Mouse (Mus musculus): Measurements from ENCODE around the gene Krtcap2. TPM values are rescaled to one million over a fixed set of nuclear protein-coding genes. Genes with fewer than 3 reads are reported as not detected.

Gene Krtcap2
- polyA plus RNA-seq, 1 experiment from 2014 or later = 333 TPM

GRCm38 (mm10) chr3:89284261-89284660, 38.5 kb downstream of the Krtcap2 start:
- 90% methylated on average over 3 of the region's 3 CpGs for WGBS
- no peak for ATAC-seq (ENCODE audit: insufficient number of reproducible peaks, insufficient read depth, low FRiP score, low TSS enrichment, low read depth)
- Histone ChIP-seq H3K27me3 (peaks cover 18% of the 10 kb centered on the region), H3K4me1 (replicated peaks) (peaks cover 53% of the 10 kb centered on the region), H3K4me2 (no peak overlapping the region), H3K27ac (no peak overlapping the region), H3K9me3 (no peaks in the 10 kb centered on the region), H3K4me3 (replicated peaks) (no peak overlapping the region), H3K9ac (replicated peaks) (no peak overlapping the region), H3K36me3 (no peaks in the 10 kb centered on the region)

- Histone ChIP-seq H3K9ac (replicated peaks) (no peak overlapping the region), H3K27me3 (peaks cover 10% of the 10 kb centered on the region)
Measured at GRCm38 (mm10) chr3:89285526-89285925, 39.8 kb downstream of the Krtcap2 start.

GRCm38 (mm10) chr3:89287286-89287685, 41.5 kb downstream of the Krtcap2 start:
- ATAC-seq (ENCODE audit: insufficient number of reproducible peaks, insufficient read depth, low FRiP score, low TSS enrichment, low read depth) = no peak
- H3K4me1 ChIP-seq (replicated peaks) = peaks cover 49% of the 10 kb centered on the region
- H3K4me3 ChIP-seq (replicated peaks) = no peak overlapping the region
- 0 out of 2 replicates have a peak overlapping the region, but pooled peaks have one; percentile 0 for H3K9ac ChIP-seq (replicated peaks)
- peaks cover 4% of the 10 kb centered on the region; the same call in 1 of the 2 replicates for H3K27me3 ChIP-seq
- WGBS = 52% methylated on average over 5 of the region's 5 CpGs
- 0 out of 2 replicates have a peak overlapping the region, but pooled peaks have one; percentile 26 for H3K27ac ChIP-seq
- no peaks in the 10 kb centered on the region for H3K9me3 ChIP-seq
- H3K36me3 ChIP-seq = no peaks in the 10 kb centered on the region
- no peak overlapping the region for H3K4me2 ChIP-seq

More at GRCm38 (mm10) chr3:89285526-89285925, 39.8 kb downstream of the Krtcap2 start:
- Histone ChIP-seq H3K4me3 (replicated peaks) (no peak overlapping the region), H3K4me2 (no peak overlapping the region), H3K27ac (no peak overlapping the region), H3K4me1 (replicated peaks) (peaks cover 46% of the 10 kb centered on the region), H3K36me3 (no peaks in the 10 kb centered on the region), H3K9me3 (no peaks in the 10 kb centered on the region)
- 44% methylated on average over 2 of the region's 2 CpGs for WGBS
- ATAC-seq (ENCODE audit: insufficient number of reproducible peaks, insufficient read depth, low FRiP score, low TSS enrichment, low read depth) = no peak

GRCm38 (mm10) chr3:89288503-89288928, 42.8 kb downstream of the Krtcap2 start:
- 45% methylated on average over 7 of the region's 7 CpGs for WGBS
- peaks cover 50% of the 10 kb centered on the region for H3K4me1 ChIP-seq (replicated peaks)
- no peak overlapping the region for H3K4me2 ChIP-seq
- no peak overlapping the region for H3K27ac ChIP-seq
- H3K9ac ChIP-seq (replicated peaks) = no peak overlapping the region
- ATAC-seq (ENCODE audit: insufficient number of reproducible peaks, insufficient read depth, low FRiP score, low TSS enrichment, low read depth) = no peak
- no peaks in the 10 kb centered on the region for H3K9me3 ChIP-seq
- no peak overlapping the region for H3K4me3 ChIP-seq (replicated peaks)
- H3K27me3 ChIP-seq = peaks cover 4% of the 10 kb centered on the region; the same call in 1 of the 2 replicates
- no peaks in the 10 kb centered on the region for H3K36me3 ChIP-seq

- 59% methylated on average over 10 of the region's 10 CpGs for WGBS
- H3K9ac ChIP-seq (replicated peaks) = no peak overlapping the region
- ATAC-seq (ENCODE audit: insufficient number of reproducible peaks, insufficient read depth, low FRiP score, low TSS enrichment, low read depth) = no peak
- peak overlapping the region; percentile 78; the same call in 1 of the 2 replicates for H3K27ac ChIP-seq
- peaks cover 42% of the 10 kb centered on the region for H3K4me1 ChIP-seq (replicated peaks)
- no peak overlapping the region for H3K4me3 ChIP-seq (replicated peaks)
- no peak overlapping the region for H3K4me2 ChIP-seq
- no peaks in the 10 kb centered on the region for H3K9me3 ChIP-seq
- no peaks in the 10 kb centered on the region for H3K36me3 ChIP-seq
- no peaks in the 10 kb centered on the region; the same call in 1 of the 2 replicates for H3K27me3 ChIP-seq
Measured at GRCm38 (mm10) chr3:89291874-89292273, 46.1 kb downstream of the Krtcap2 start.

GRCm38 (mm10) chr3:89292303-89292702, 46.5 kb downstream of the Krtcap2 start:
- no peak for ATAC-seq (ENCODE audit: insufficient number of reproducible peaks, insufficient read depth, low FRiP score, low TSS enrichment, low read depth)

GRCm38 (mm10) chr3:89293247-89293918, 47.6 kb downstream of the Krtcap2 start:
- Histone ChIP-seq H3K27ac (no peak overlapping the region), H3K4me1 (replicated peaks) (peaks cover 31% of the 10 kb centered on the region), H3K9ac (replicated peaks) (no peak overlapping the region), H3K4me3 (replicated peaks) (no peak overlapping the region), H3K27me3 (no peaks in the 10 kb centered on the region; the same call in 1 of the 2 replicates), H3K4me2 (no peak overlapping the region), H3K36me3 (no peaks in the 10 kb centered on the region), H3K9me3 (no peaks in the 10 kb centered on the region)
- ATAC-seq (ENCODE audit: insufficient number of reproducible peaks, insufficient read depth, low FRiP score, low TSS enrichment, low read depth) = no peak
- WGBS = 93% methylated on average over 11 of the region's 11 CpGs

More at GRCm38 (mm10) chr3:89292303-89292702, 46.5 kb downstream of the Krtcap2 start:
- Histone ChIP-seq H3K4me2 (no peak overlapping the region), H3K36me3 (no peaks in the 10 kb centered on the region), H3K4me3 (replicated peaks) (no peak overlapping the region), H3K9me3 (no peaks in the 10 kb centered on the region), H3K27me3 (no peaks in the 10 kb centered on the region; the same call in 1 of the 2 replicates), H3K9ac (replicated peaks) (no peak overlapping the region), H3K4me1 (replicated peaks) (peaks cover 38% of the 10 kb centered on the region), H3K27ac (0 out of 2 replicates have a peak overlapping the region, but pooled peaks have one; percentile 25)
- WGBS = 66% methylated on average over 5 of the region's 5 CpGs

GRCm38 (mm10) chr3:89294195-89294594, 48.4 kb downstream of the Krtcap2 start:
- Histone ChIP-seq H3K9me3 (no peaks in the 10 kb centered on the region), H3K9ac (replicated peaks) (no peak overlapping the region), H3K4me3 (replicated peaks) (no peak overlapping the region), H3K27ac (no peak overlapping the region), H3K4me1 (replicated peaks) (peaks cover 23% of the 10 kb centered on the region), H3K36me3 (no peaks in the 10 kb centered on the region), H3K4me2 (no peak overlapping the region), H3K27me3 (no peaks in the 10 kb centered on the region)
- no peak for ATAC-seq (ENCODE audit: insufficient number of reproducible peaks, insufficient read depth, low FRiP score, low TSS enrichment, low read depth)
- WGBS = 74% methylated on average over 5 of the region's 5 CpGs

GRCm38 (mm10) chr3:89295685-89296230, 50.0 kb downstream of the Krtcap2 start:
- no peak overlapping the region for H3K4me3 ChIP-seq (replicated peaks)
- WGBS = 79% methylated on average over 8 of the region's 8 CpGs
- H3K9ac ChIP-seq (replicated peaks) = no peak overlapping the region
- H3K4me2 ChIP-seq = no peak overlapping the region
- H3K27me3 ChIP-seq = no peaks in the 10 kb centered on the region
- no peaks in the 10 kb centered on the region for H3K9me3 ChIP-seq
- no peak overlapping the region for H3K27ac ChIP-seq
- ATAC-seq (ENCODE audit: insufficient number of reproducible peaks, insufficient read depth, low FRiP score, low TSS enrichment, low read depth) = no peak
- H3K36me3 ChIP-seq = no peaks in the 10 kb centered on the region
- peaks cover 28% of the 10 kb centered on the region for H3K4me1 ChIP-seq (replicated peaks)

- Histone ChIP-seq H3K4me1 (replicated peaks) (peaks cover 17% of the 10 kb centered on the region), H3K36me3 (no peaks in the 10 kb centered on the region), H3K4me3 (replicated peaks) (no peak overlapping the region), H3K27ac (peak overlapping the region; percentile 56; the same call in 1 of the 2 replicates), H3K9ac (replicated peaks) (no peak overlapping the region), H3K4me2 (no peak overlapping the region), H3K9me3 (no peaks in the 10 kb centered on the region), H3K27me3 (no peaks in the 10 kb centered on the region)
- ATAC-seq (ENCODE audit: insufficient number of reproducible peaks, insufficient read depth, low FRiP score, low TSS enrichment, low read depth) = no peak
- WGBS = 78% methylated on average over 11 of the region's 11 CpGs
Measured at GRCm38 (mm10) chr3:89296761-89297396, 51.1 kb downstream of the Krtcap2 start.

GRCm38 (mm10) chr3:89298908-89299307, 53.1 kb downstream of the Krtcap2 start:
- Histone ChIP-seq H3K4me2 (peak overlapping the region; percentile 57; the same call in 1 of the 2 replicates), H3K9ac (replicated peaks) (no peak overlapping the region), H3K27ac (no peak overlapping the region), H3K36me3 (no peaks in the 10 kb centered on the region), H3K27me3 (no peaks in the 10 kb centered on the region), H3K4me3 (replicated peaks) (no peak overlapping the region), H3K4me1 (replicated peaks) (peaks cover 11% of the 10 kb centered on the region), H3K9me3 (no peaks in the 10 kb centered on the region)
- WGBS = 83% methylated on average over 6 of the region's 6 CpGs
- no peak for ATAC-seq (ENCODE audit: insufficient number of reproducible peaks, insufficient read depth, low FRiP score, low TSS enrichment, low read depth)
